Mouse (Mus musculus) forebrain, embryonic 14.5 days (tissue): ENCODE data around the gene 2310033P09Rik. TPM values are rescaled to one million over a fixed set of nuclear protein-coding genes. Genes with fewer than 3 reads are reported as not detected.

Experiments
- polyA plus RNA-seq: library from polyadenylated mRNA; unstranded; fragments of >200 nt; fragmentation: Nextera tagmentation; extraction: Ambion mirVana; gene quantifications from 2 replicates; pipeline ENCODE4 v1.2.1, GENCODE M21; 2014

2310033P09Rik gene
- polyA plus RNA-seq, 1 experiment from 2014 or later, result 30.5 TPM

Other genes with a start within 250 kb of the 2310033P09Rik start
- gene Trim11, start 230.2 kb upstream of the 2310033P09Rik start, polyA plus RNA-seq, result 20.7 and 24.0 TPM in 2 replicates
- gene Obscn, start 71.9 kb upstream of the 2310033P09Rik start, polyA plus RNA-seq, result 0.05 and 0.20 TPM in 2 replicates
- 3.3 and 3.7 TPM in 2 replicates for gene Iba57, start 44.6 kb upstream of the 2310033P09Rik start, polyA plus RNA-seq
- 0.10 TPM in 1 of 2 replicates, not detected in the other for gene Gjc2, start 25.1 kb upstream of the 2310033P09Rik start, polyA plus RNA-seq
- gene Guk1, start 16.1 kb upstream of the 2310033P09Rik start, polyA plus RNA-seq, result 198 and 199 TPM in 2 replicates
- gene Mrpl55, start 5.8 kb upstream of the 2310033P09Rik start, polyA plus RNA-seq, result 109 and 119 TPM in 2 replicates
- gene Arf1, start 19.9 kb downstream of the 2310033P09Rik start, polyA plus RNA-seq, result 666 and 687 TPM in 2 replicates
- gene Wnt3a, start 82.4 kb downstream of the 2310033P09Rik start, polyA plus RNA-seq, result 0.61 and 1.1 TPM in 2 replicates
- gene Wnt9a, start 98.6 kb downstream of the 2310033P09Rik start, polyA plus RNA-seq, result 1.4 and 1.6 TPM in 2 replicates
- gene Prss38, start 167.3 kb downstream of the 2310033P09Rik start, polyA plus RNA-seq, result not detected in 2 replicates
- 12.0 and 12.4 TPM in 2 replicates for gene Jmjd4, start 241.7 kb downstream of the 2310033P09Rik start, polyA plus RNA-seq
- gene Snap47, start 242.9 kb downstream of the 2310033P09Rik start, polyA plus RNA-seq, result 428 and 481 TPM in 2 replicates